In the genomic region with DNA sequence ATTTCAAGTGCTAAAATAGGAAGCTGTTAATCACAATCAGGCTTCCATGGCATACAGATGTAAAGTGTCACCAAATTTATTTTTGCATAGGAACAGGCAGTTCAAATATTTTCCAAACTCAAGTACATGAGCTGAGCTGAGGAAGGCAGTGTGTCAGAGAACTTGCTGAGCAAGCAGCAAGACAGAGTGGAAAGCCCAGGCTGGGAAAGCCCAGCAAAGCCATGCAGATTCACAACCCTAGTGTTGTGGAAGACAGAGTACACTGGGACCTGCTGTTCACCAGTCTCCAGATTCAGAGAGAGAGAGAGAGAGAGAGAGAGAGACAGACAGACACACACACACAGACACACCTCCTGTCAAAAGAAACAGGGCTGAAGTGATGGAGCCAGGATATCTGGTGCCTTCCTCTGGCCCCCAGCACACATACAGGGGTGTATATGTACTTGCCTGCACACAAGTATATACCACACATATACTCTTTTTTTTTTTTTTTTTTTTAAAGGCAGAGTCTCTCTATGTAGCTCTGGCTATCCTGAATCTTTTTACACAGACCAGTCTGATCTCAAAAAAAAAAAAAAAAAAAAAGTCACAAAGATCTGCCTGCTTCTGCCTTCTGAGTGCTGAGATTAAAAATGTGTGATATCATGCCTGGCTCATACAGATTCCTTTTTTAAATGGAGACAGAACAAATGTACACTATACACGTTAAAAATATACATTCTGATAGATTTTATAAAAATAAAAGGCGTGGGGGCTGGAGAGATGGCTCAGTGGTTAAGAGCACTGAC, we compare ENCODE assay signal across 23 mouse cellular contexts.
DNase-seq lines count a peak whose midpoint lies in the region; ATAC-seq and TF ChIP-seq lines count a peak whose summit lies in the region.
"Had no signal": no experiment of that assay in that cellular context is flagged by ENCODE, and none has a peak within 500 bp of the region (broad histone marks: within the 10 kb centered on the region; RNA-seq: fewer than 3 reads in every experiment).

No protein-coding gene starts in this region.

- peak; percentile 4 for TF ChIP-seq RAD21 in CH12.LX (IDR thresholded peaks at IDR 0.05; ENCODE audit: low read depth, low read length)

- ATAC-seq in liver, embryonic 12.5 days = no peak
- ATAC-seq in liver, embryonic 11.5 days (replicated peaks; ENCODE audit: low FRiP score) = no peak
- ATAC-seq in inflammation-experienced regulatory T-cells, adult 6 months = peak; percentile 11
- ATAC-seq: forebrain, embryonic 16.5 days had no signal

- peaks cover 21% of the 10 kb centered on the region for H3K79me2 ChIP-seq in CH12.LX (replicated peaks; ENCODE audit: control insufficient read depth, extremely low read depth, insufficient read depth, poor library complexity, severe bottlenecking)

- peaks cover 29% of the 10 kb centered on the region for H3K36me3 ChIP-seq in liver, embryonic 12.5 days
- H3K36me3 ChIP-seq in liver, embryonic 11.5 days (ENCODE audit: control insufficient read depth, insufficient read depth, low read length) = no peaks in the 10 kb centered on the region; the same call in 1 of the 2 replicates
- H3K36me3 ChIP-seq in CH12.LX (replicated peaks in 1 of 2; ENCODE audit: control insufficient read depth in 1 of 2, insufficient read depth in 1 of 2, low read length in 1 of 2) = peaks cover 6 to 16% of the 10 kb centered on the region in 2 experiments
- peaks cover 8% of the 10 kb centered on the region for H3K36me3 ChIP-seq in forebrain, embryonic 10.5 days (replicated peaks)
- H3K36me3 ChIP-seq: embryonic facial prominence, embryonic 15.5 days; heart, embryonic 13.5 days; stomach, embryonic 15.5 days had no signal

- H3K9ac ChIP-seq in liver, embryonic 12.5 days = no peak overlapping the region
- H3K9ac ChIP-seq in liver, embryonic 11.5 days (ENCODE audit: low read depth, low read length) = no peak overlapping the region
- H3K9ac ChIP-seq in CH12.LX (ENCODE audit: insufficient read depth, low read depth) = no peak overlapping the region
- H3K9ac ChIP-seq: embryonic facial prominence, embryonic 15.5 days; heart, embryonic 13.5 days; limb, embryonic 15.5 days; stomach, embryonic 15.5 days had no signal

- H3K27ac ChIP-seq in liver, embryonic 12.5 days = peak overlapping the region; percentile 42; the same call in 1 of the 2 replicates
- H3K27ac ChIP-seq in liver, embryonic 11.5 days (ENCODE audit: low read depth, low read length) = no peak overlapping the region
- H3K27ac ChIP-seq in CH12.LX (ENCODE audit: insufficient read depth, low read depth) = peak overlapping the region; percentile 89
- no peak overlapping the region for H3K27ac ChIP-seq in forebrain, embryonic 10.5 days
- H3K27ac ChIP-seq: embryonic facial prominence, embryonic 15.5 days; heart, adult 2 months; heart, embryonic 13.5 days; left cerebral cortex, adult 2 months; limb, embryonic 15.5 days; stomach, embryonic 15.5 days had no signal

- TF ChIP-seq CTCF in CH12.LX (conservative IDR thresholded peaks at IDR 0.05 in 1 of 2, IDR thresholded peaks at IDR 0.05 in 1 of 2; ENCODE audit: low read depth in 2 of 2, low read length in 2 of 2) = no peak

- no peak for DNase-seq in liver, embryonic 11.5 days (ENCODE audit: low spot score)
- DNase-seq in CD4-positive helper T cell, adult 2 months (ENCODE audit: low read depth, low spot score) = peak; percentile 50
- peak; percentile 62 for DNase-seq in CH12.LX (ENCODE audit: extremely low read depth)
- DNase-seq in kidney, postnatal 36 days = no peak
- no peak for DNase-seq in forebrain, embryonic 10.5 days (ENCODE audit: extremely low spot score, low spot score)
- DNase-seq: adrenal gland, postnatal 14 days; cerebellum, adult 11 months; cerebellum, adult 9-11 months; gastrocnemius, postnatal 14 days; heart, adult 2 months; heart, postnatal 14 days; lung, adult 18-20 months; lung, postnatal 4 days; right cerebral cortex, adult 18-20 months; right cerebral cortex, postnatal 4 days had no signal

- TF ChIP-seq EP300 in CH12.LX (IDR thresholded peaks at IDR 0.05; ENCODE audit: low read length) = peak; percentile 63

- H3K4me2 ChIP-seq in liver, embryonic 12.5 days = no peak overlapping the region
- no peak overlapping the region for H3K4me2 ChIP-seq in liver, embryonic 11.5 days
- peak overlapping the region; percentile 2; the same call in 1 of the 2 replicates for H3K4me2 ChIP-seq in CH12.LX (ENCODE audit: insufficient read depth, low read depth, poor library complexity, severe bottlenecking)
- H3K4me2 ChIP-seq: embryonic facial prominence, embryonic 15.5 days; heart, embryonic 13.5 days; limb, embryonic 15.5 days; stomach, embryonic 15.5 days had no signal

- 80% methylated on average over 2 of the region's 2 CpGs for WGBS in liver, embryonic 12.5 days (ENCODE audit: insufficient replicate concordance)
- 84% methylated on average over 2 of the region's 2 CpGs for WGBS in liver, embryonic 11.5 days
- 88% methylated on average over 2 of the region's 2 CpGs for WGBS in forebrain, embryonic 10.5 days

- in situ Hi-C loops in CH12.LX (cut with MboI; ENCODE audit: low pct_ligation_motif_present, low pct_unique_long_range_greater_than_20kb, low sequenced_read_pairs) = no loop called here

- no peaks in the 10 kb centered on the region for H3K27me3 ChIP-seq in liver, embryonic 12.5 days (replicated peaks)
- H3K27me3 ChIP-seq in liver, embryonic 11.5 days (replicated peaks; ENCODE audit: control insufficient read depth, insufficient read depth, low read length) = no peaks in the 10 kb centered on the region
- H3K27me3 ChIP-seq in CH12.LX (replicated peaks) = no peaks in the 10 kb centered on the region
- no peaks in the 10 kb centered on the region for H3K27me3 ChIP-seq in forebrain, embryonic 10.5 days (ENCODE audit: poor library complexity, severe bottlenecking)
- H3K27me3 ChIP-seq: embryonic facial prominence, embryonic 15.5 days; heart, embryonic 13.5 days; limb, embryonic 15.5 days; stomach, embryonic 15.5 days had no signal

- no peaks in the 10 kb centered on the region for H3K9me3 ChIP-seq in liver, embryonic 12.5 days (replicated peaks)
- no peaks in the 10 kb centered on the region for H3K9me3 ChIP-seq in liver, embryonic 11.5 days (ENCODE audit: control insufficient read depth, low read length)
- no peaks in the 10 kb centered on the region for H3K9me3 ChIP-seq in CH12.LX (replicated peaks; ENCODE audit: low read length)
- no peaks in the 10 kb centered on the region for H3K9me3 ChIP-seq in forebrain, embryonic 10.5 days
- H3K9me3 ChIP-seq: embryonic facial prominence, embryonic 15.5 days; heart, embryonic 13.5 days; limb, embryonic 15.5 days; stomach, embryonic 15.5 days had no signal

- dilution Hi-C loops in CH12.LX (cut with MboI; ENCODE audit: extremely low pct_ligation_motif_present, extremely low pct_unique_long_range_greater_than_20kb, low sequenced_read_pairs) = no loop called here

- H3K4me3 ChIP-seq in liver, embryonic 12.5 days = no peak overlapping the region
- no peak overlapping the region for H3K4me3 ChIP-seq in liver, embryonic 11.5 days (ENCODE audit: low read depth, low read length)
- no peak overlapping the region for H3K4me3 ChIP-seq in CH12.LX (replicated peaks in 1 of 3; ENCODE audit: low read depth in 2 of 3, low read length in 2 of 3, poor library complexity in 1 of 3)
- H3K4me3 ChIP-seq in forebrain, embryonic 10.5 days = no peak overlapping the region
- H3K4me3 ChIP-seq: embryonic facial prominence, embryonic 15.5 days; heart, adult 2 months; heart, embryonic 13.5 days; left cerebral cortex, adult 2 months; limb, embryonic 15.5 days; stomach, embryonic 15.5 days had no signal

- H3K4me1 ChIP-seq in liver, embryonic 12.5 days = peaks cover 32% of the 10 kb centered on the region
- H3K4me1 ChIP-seq in liver, embryonic 11.5 days (replicated peaks; ENCODE audit: control insufficient read depth, insufficient read depth, low read length) = 0 out of 2 replicates have a peak, but pooled peaks cover 5% of the 10 kb centered on the region
- peaks cover 32 to 86% of the 10 kb centered on the region in 2 experiments for H3K4me1 ChIP-seq in CH12.LX (ENCODE audit: control insufficient read depth in 1 of 2, insufficient read depth in 2 of 2)
- no peaks in the 10 kb centered on the region for H3K4me1 ChIP-seq in forebrain, embryonic 10.5 days
- H3K4me1 ChIP-seq: embryonic facial prominence, embryonic 15.5 days; limb, embryonic 15.5 days; stomach, embryonic 15.5 days had no signal

- no peak for TF ChIP-seq POLR2A in CH12.LX (IDR thresholded peaks at IDR 0.05; ENCODE audit: low read depth, low read length)

TF ChIP-seq in CH12.LX, 34 proteins besides CTCF, POLR2A, EP300 and RAD21 (continues in another document):
- TF ChIP-seq MAX (IDR thresholded peaks at IDR 0.05; ENCODE audit: low read length) (peak; percentile 41; the same call in 1 of the 2 replicates), CHD2 (IDR thresholded peaks at IDR 0.05; ENCODE audit: low read length) (peak; percentile 57; the same call in 1 of the 2 replicates), NRF1 (IDR thresholded peaks at IDR 0.05; ENCODE audit: low read depth, low read length) (no peak), MEF2A (IDR thresholded peaks at IDR 0.05; ENCODE audit: borderline replicate concordance, low read depth, low read length) (peak; percentile 71; the same call in 1 of the 2 replicates), MAZ (IDR thresholded peaks at IDR 0.05; ENCODE audit: low read depth, low read length) (0 out of 2 replicates have a peak, but pooled peaks have one; percentile 34), TCF12 (IDR thresholded peaks at IDR 0.05; ENCODE audit: low read depth, low read length) (peak; percentile 41; the same call in 1 of the 2 replicates), JUN (IDR thresholded peaks at IDR 0.05; ENCODE audit: insufficient read depth, low read depth, low read length) (no peak), IRF4 (IDR thresholded peaks at IDR 0.05; ENCODE audit: low read depth, low read length) (peak; percentile 68), SMC3 (IDR thresholded peaks at IDR 0.05; ENCODE audit: low read depth, low read length) (no peak; the same call in 1 of the 2 replicates), RCOR1 (conservative IDR thresholded peaks at IDR 0.05; ENCODE audit: low read depth, low read length) (0 out of 2 replicates have a peak, but pooled peaks have one; percentile 73), MXI1 (IDR thresholded peaks at IDR 0.05; ENCODE audit: low read depth, low read length) (peak; percentile 54; the same call in 1 of the 2 replicates), CHD1 (IDR thresholded peaks at IDR 0.05; ENCODE audit: low read depth, low read length) (0 out of 2 replicates have a peak, but pooled peaks have one; percentile 46), USF2 (conservative IDR thresholded peaks at IDR 0.05; ENCODE audit: low read depth, low read length) (no peak), SIN3A (IDR thresholded peaks at IDR 0.05; ENCODE audit: low read length) (peak; percentile 68), UBTF (IDR thresholded peaks at IDR 0.05; ENCODE audit: low read depth, low read length) (0 out of 2 replicates have a peak, but pooled peaks have one; percentile 76), ELF1 (IDR thresholded peaks at IDR 0.05; ENCODE audit: low read depth, low read length) (0 out of 2 replicates have a peak, but pooled peaks have one; percentile 15), MAFK (IDR thresholded peaks at IDR 0.05; ENCODE audit: insufficient replicate concordance, low read length) (peak; percentile 99)

Comparison
In these comparisons a context has a peak if more than half of its experiments do, and no peak if none do; other contexts are left out.
1. H3K27ac ChIP-seq: peak in liver, embryonic 12.5 days (single experiment) and CH12.LX (single experiment); none in liver, embryonic 11.5 days (single experiment) and forebrain, embryonic 10.5 days (single experiment).
2. DNase-seq: peak in CD4-positive helper T cell, adult 2 months (single experiment) and CH12.LX (single experiment); none in liver, embryonic 11.5 days (single experiment), kidney, postnatal 36 days (0 of 2) and forebrain, embryonic 10.5 days (single experiment).